Mouse (Mus musculus) lung, embryonic 16.5 days (tissue): ENCODE data around the gene Sltm. TPM values are rescaled to one million over a fixed set of nuclear protein-coding genes. Genes with fewer than 3 reads are reported as not detected.
A peak's percentile ranks its signal among the peaks of the same experiment; 100 is the strongest.

ENCODE experiments used
- ATAC-seq: fragments of 200-750 bp; cut with Nextera tagmentation; 2 replicates; pipeline ENCODE4 v1.8.0; 2017; ENCODE audit warnings: low read depth, mild to moderate bottlenecking, moderate library complexity
- H3K27ac ChIP-seq: fragments of 300-500 bp; sonication (generic); 2 replicates; pipeline ENCODE4 v1.5.1; 2014; ENCODE audit warnings: mild to moderate bottlenecking, control low read depth, low read length
- H3K27me3 ChIP-seq: fragments of 300-500 bp; sonication (generic); 2 replicates; pipeline ENCODE4 v1.6.1; 2014; ENCODE audit warnings: low read depth, low read length, mixed read lengths; ENCODE audit not compliant: control insufficient read depth, insufficient read depth
- H3K36me3 ChIP-seq: fragments of 300-500 bp; sonication (generic); 2 replicates; pipeline ENCODE4 v1.6.1; 2014; ENCODE audit warnings: low read length; ENCODE audit not compliant: control insufficient read depth, insufficient read depth
- H3K4me1 ChIP-seq: fragments of 300-500 bp; sonication (generic); replicated peaks from 2 replicates; pipeline ENCODE4 v1.6.1; 2014; ENCODE audit warnings: low read length, mixed read lengths; ENCODE audit not compliant: control insufficient read depth, insufficient read depth
- H3K4me2 ChIP-seq: fragments of 300-500 bp; sonication (generic); 2 replicates; pipeline ENCODE4 v1.6.1; 2014; ENCODE audit warnings: low read depth, low read length, control low read depth
- H3K4me3 ChIP-seq: fragments of 300-500 bp; sonication (generic); 2 replicates; pipeline ENCODE4 v1.5.1; 2014; ENCODE audit warnings: mild to moderate bottlenecking, low read length, control low read depth
- H3K9ac ChIP-seq: fragments of 300-500 bp; sonication (generic); 2 replicates; pipeline ENCODE4 v1.6.1; 2014; ENCODE audit warnings: low read length, control low read depth
- H3K9me3 ChIP-seq: fragments of 300-500 bp; sonication (generic); 2 replicates; pipeline ENCODE4 v1.6.1; 2016; ENCODE audit warnings: low read length; ENCODE audit not compliant: control insufficient read depth
- WGBS: fragments of 180-500 bp; shearing (Covaris S2); extraction: QIAGEN DNeasy Blood & Tissue Kit; methylation state at CpG from one replicate; pipeline ENCODE4 v1.1.7; 2014; 5-methylcytosine and 5-hydroxymethylcytosine counted together
- polyA plus RNA-seq: library from polyadenylated mRNA; unstranded; fragments of >200 nt; fragmentation: Nextera tagmentation; extraction: Ambion mirVana; gene quantifications from 2 replicates; pipeline ENCODE4 v1.2.1, GENCODE M21; 2015

The Sltm gene
- polyA plus RNA-seq, 1 experiment from 2014 or later, result 51.6 TPM

GRCm38 (mm10) chr9:70602186-70602845 lies 59.8 kb downstream of the Sltm start:
- H3K4me3 ChIP-seq, result no peak overlapping the region
- peaks cover 5% of the 10 kb centered on the region for H3K36me3 ChIP-seq
- 95% methylated on average over 1 of the region's 1 CpGs for WGBS

GRCm38 (mm10) chr9:70611026-70611673 lies 68.6 kb downstream of the Sltm start:
- WGBS, result 58% methylated on average over 3 of the region's 3 CpGs
- Histone ChIP-seq H3K36me3 (peaks cover 4% of the 10 kb centered on the region), H3K27ac (no peak overlapping the region), H3K4me1 (no peaks in the 10 kb centered on the region), H3K9ac (no peak overlapping the region), H3K27me3 (no peaks in the 10 kb centered on the region), H3K4me3 (no peak overlapping the region), H3K4me2 (no peak overlapping the region), H3K9me3 (no peaks in the 10 kb centered on the region)
- no peak for ATAC-seq

More at GRCm38 (mm10) chr9:70602186-70602845, 59.8 kb downstream of the Sltm start:
- H3K9ac ChIP-seq, result no peak overlapping the region
- no peaks in the 10 kb centered on the region for H3K9me3 ChIP-seq
- H3K27me3 ChIP-seq, result no peaks in the 10 kb centered on the region
- no peak overlapping the region for H3K27ac ChIP-seq
- H3K4me1 ChIP-seq, result no peaks in the 10 kb centered on the region
- no peak for ATAC-seq
- H3K4me2 ChIP-seq, result no peak overlapping the region

- 82% methylated on average over 2 of the region's 2 CpGs for WGBS
- H3K4me2 ChIP-seq, result no peak overlapping the region
- H3K4me1 ChIP-seq, result 0 out of 2 replicates have a peak, but pooled peaks cover 2% of the 10 kb centered on the region
- no peaks in the 10 kb centered on the region for H3K36me3 ChIP-seq
- H3K27ac ChIP-seq, result no peak overlapping the region
- no peak overlapping the region for H3K4me3 ChIP-seq
- H3K9me3 ChIP-seq, result no peaks in the 10 kb centered on the region
- no peak for ATAC-seq
- no peak overlapping the region for H3K9ac ChIP-seq
- no peaks in the 10 kb centered on the region for H3K27me3 ChIP-seq
Measured at GRCm38 (mm10) chr9:70629711-70630110, 87.2 kb downstream of the Sltm start.

- Histone ChIP-seq H3K9me3 (no peaks in the 10 kb centered on the region), H3K36me3 (no peaks in the 10 kb centered on the region), H3K4me1 (0 out of 2 replicates have a peak, but pooled peaks cover 2% of the 10 kb centered on the region), H3K9ac (no peak overlapping the region), H3K4me3 (no peak overlapping the region), H3K27ac (peak overlapping the region; percentile 39; the same call in 1 of the 2 replicates), H3K27me3 (no peaks in the 10 kb centered on the region), H3K4me2 (no peak overlapping the region)
- 19% methylated on average over 5 of the region's 5 CpGs for WGBS
- peak; percentile 57; the same call in 1 of the 2 replicates for ATAC-seq
Measured at GRCm38 (mm10) chr9:70631665-70632064, 89.1 kb downstream of the Sltm start.

GRCm38 (mm10) chr9:70636748-70637147 lies 94.2 kb downstream of the Sltm start:
- no peaks in the 10 kb centered on the region for H3K36me3 ChIP-seq
- H3K9me3 ChIP-seq, result no peaks in the 10 kb centered on the region
- no peaks in the 10 kb centered on the region for H3K4me1 ChIP-seq
- H3K27ac ChIP-seq, result no peak overlapping the region
- no peak overlapping the region for H3K9ac ChIP-seq
- no peak overlapping the region for H3K4me2 ChIP-seq
- no peak overlapping the region for H3K4me3 ChIP-seq
- 85% methylated on average over 2 of the region's 2 CpGs for WGBS
- no peak for ATAC-seq
- H3K27me3 ChIP-seq, result no peaks in the 10 kb centered on the region

Other genes with a start within 250 kb of the Sltm start
- gene Ccnb2, start 121.2 kb upstream of the Sltm start, polyA plus RNA-seq, result 233 and 236 TPM in 2 replicates
- gene Rnf111, start 39.0 kb upstream of the Sltm start, polyA plus RNA-seq, result 24.1 and 25.2 TPM in 2 replicates
- 0.11 TPM in 1 of 2 replicates, not detected in the other for gene Gm10642, start 113.5 kb downstream of the Sltm start, polyA plus RNA-seq
- gene Mindy2, start 114.4 kb downstream of the Sltm start, polyA plus RNA-seq, result 7.1 and 8.2 TPM in 2 replicates
- gene Adam10, start 136.2 kb downstream of the Sltm start, polyA plus RNA-seq, result 89.2 and 89.5 TPM in 2 replicates